Mouse (Mus musculus) brain, adult 10 weeks (tissue): ENCODE measurements around the gene Gm4847. TPM values are rescaled to one million over a fixed set of nuclear protein-coding genes. Genes with fewer than 3 reads are reported as not detected.

Experiments
- polyA plus RNA-seq: library from polyadenylated mRNA; stranded (reverse); fragments of 350-450 nt; fragmentation: Illumina TruSeq; extraction: RNeasy Lipid Tissue Mini Kit (QIAGEN cat#74804); gene quantifications from one replicate; pipeline ENCODE4 v1.2.3, GENCODE M21; 2015; ENCODE audit warnings: low read depth, low replicate concordance

Gene Gm4847
- polyA plus RNA-seq = not detected

GRCm38 (mm10) chr1:166647593-166647992, at the start of gene Gm4847:
Gene Gm4847 (minus strand): TSS chr1:166647693.

GRCm38 (mm10) chr1:166681745-166682144, 34.3 kb upstream of the Gm4847 start, which contains the start of gene Fmo9:
Gene Fmo9 (minus strand): TSS chr1:166681845.

Other genes starting within 250 kb of the Gm4847 start
- 31.7 TPM for gene Pogk, start 237.8 kb downstream of the Gm4847 start, polyA plus RNA-seq
- gene Gm4846, start 150.1 kb downstream of the Gm4847 start, polyA plus RNA-seq = not detected
- not detected for gene Fmo9, start 34.2 kb upstream of the Gm4847 start, polyA plus RNA-seq